Mouse (Mus musculus) cerebellum, postnatal 25 days (tissue): ENCODE results near the gene 1700028K03Rik.

Source experiments
- DNase-seq, 2 experiments: peaks; one replicate each; pipeline ENCODE4 v3.0.0; 2021; ENCODE audit warnings: mixed read lengths in 2 of 2

Gene 1700028K03Rik

DNA sequence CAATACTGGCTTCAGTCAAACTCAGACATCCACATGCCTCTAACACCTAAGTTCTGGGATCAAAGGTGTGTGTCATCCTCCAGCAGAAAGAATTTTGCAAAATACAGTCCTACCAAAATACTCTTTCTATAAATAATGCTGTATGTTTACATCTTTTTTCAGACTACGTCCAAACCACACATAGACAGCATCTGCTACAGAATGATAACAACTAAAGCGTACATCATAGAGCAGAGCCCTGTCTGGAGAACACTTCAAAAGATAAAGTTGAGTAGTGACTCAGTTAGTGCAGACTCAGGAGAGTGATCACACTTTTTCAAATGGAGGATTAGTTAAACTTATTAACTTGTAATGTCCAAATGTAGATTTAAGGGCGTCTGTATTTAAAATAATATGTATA is 13.4 kb downstream of the 1700028K03Rik start:
- DNase-seq: no peak

DNA sequence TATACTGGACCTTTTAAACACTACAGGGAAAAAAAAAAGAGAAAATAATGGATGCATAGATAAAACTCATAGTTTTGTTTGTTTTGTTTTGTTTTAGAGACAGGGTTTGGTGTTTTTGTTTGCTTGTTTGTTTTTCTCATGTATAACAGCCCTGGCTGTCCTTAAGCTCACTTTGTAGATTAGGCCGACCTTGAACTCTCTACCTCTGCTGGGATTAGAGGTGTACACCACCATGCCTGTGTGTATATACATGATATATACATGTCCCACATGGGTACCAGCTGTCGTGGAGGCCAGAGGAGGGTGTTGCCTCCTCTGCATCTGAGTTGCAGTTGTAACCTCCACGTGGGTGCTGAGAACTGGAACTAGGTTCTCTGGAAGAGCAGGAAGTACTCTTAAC is 13.9 kb downstream of the 1700028K03Rik start:
- no peak for DNase-seq

DNA sequence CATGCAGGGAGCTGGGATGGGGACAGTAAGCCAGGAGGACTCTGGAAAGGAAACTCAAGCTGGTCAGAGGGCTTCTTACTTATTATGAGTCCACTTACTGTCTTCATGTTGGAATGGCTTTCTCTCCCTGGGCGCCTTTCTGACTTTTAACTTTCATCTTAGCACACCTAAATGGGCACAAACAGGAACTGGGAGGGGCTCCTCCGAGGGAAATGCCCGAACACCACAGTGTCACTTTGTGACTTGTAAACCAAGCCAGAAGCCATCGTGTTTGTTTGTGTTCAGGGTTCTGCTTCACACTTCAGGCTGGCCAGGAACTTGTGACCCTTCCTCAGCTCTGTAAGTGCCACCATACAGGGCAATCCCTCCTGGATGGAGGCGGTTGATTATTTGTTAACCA is 19.8 kb downstream of the 1700028K03Rik start:
- no peak for DNase-seq

DNA sequence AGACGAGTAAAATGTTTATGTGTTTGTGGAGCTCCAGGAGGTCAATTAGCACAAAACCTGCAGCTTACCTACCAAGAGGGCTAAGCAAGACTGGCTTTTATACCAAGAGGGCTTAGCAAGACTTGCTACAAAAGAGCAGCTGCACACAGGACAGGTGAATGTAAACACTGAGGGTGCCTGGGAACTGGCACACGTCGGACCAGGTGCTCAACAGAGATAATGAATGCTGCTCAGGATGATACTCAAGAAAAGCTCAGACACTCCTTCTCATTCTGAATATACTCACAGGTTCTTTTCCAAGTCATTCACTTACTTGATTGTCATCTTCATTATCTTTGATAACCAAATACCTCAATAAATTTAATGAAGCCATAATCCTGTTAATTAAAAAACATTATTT is 22.5 kb downstream of the 1700028K03Rik start:
- no peak for DNase-seq

DNA sequence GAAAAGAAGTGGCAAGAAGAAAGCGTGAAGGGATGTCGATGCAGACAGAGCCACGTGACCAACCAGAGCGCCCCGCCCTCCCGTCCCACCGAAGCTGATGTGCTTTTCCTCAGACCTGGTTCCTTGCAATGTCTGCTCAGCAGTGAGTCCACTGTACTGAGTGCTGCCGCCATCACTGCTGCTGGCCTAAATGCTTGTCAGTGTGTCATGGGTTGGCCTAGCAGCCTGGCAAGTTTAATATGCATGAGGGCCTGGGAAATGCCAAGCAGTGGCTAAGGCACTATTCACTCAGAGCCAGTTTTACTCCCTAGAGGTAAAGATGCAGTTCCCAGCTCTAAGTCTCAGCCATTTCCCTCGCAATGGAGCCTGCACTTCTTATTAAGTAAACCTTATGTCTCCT is 34.6 kb downstream of the 1700028K03Rik start:
- no peak for DNase-seq

DNA sequence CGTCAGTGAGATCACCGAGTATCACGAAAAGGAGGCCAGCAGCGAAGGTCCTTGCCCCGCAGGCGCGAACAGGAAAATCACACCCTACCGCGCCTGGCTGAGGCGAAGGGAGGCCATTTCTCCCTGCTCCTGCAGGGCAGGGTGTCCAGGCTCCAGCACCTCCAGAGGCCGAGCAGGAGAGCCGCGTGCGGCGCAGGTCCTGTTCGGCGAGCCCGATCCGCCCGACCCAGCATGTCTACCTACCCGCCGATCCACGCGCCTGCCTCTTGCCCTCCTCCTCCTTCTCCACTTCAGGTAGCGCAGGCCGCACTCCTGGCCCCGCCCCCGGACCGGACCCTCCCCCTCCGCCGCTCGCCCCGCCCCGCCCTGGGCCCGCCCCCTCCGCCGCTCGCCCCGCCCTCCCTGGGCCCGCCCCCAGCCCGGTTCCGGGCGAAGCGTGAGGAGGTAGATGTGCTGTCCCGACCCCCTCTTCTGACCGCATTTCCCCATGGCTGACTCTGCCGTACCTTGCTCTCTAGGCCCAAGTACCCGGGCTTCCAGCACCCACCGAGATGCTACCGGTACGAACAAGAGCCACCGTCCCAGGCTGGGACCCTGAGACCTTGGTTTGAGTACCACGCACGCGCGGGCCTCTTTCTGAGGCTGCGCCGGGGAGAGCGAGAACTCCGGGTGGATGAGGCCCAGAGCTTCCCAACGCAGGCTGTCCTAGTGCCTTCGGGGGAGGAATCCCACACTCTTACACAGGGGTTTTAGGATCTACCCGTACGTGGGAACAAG is 63.0 kb downstream of the 1700028K03Rik start, which contains the start of the genes Rpap2 and Glmn:
Gene Rpap2 (plus strand): TSS at position 73 of the 777 bp plus-strand sequence.
Gene Glmn (minus strand): TSS at position 588 of the 777 bp plus-strand sequence.
- peak; percentile 94 to 95 for DNase-seq

DNA sequence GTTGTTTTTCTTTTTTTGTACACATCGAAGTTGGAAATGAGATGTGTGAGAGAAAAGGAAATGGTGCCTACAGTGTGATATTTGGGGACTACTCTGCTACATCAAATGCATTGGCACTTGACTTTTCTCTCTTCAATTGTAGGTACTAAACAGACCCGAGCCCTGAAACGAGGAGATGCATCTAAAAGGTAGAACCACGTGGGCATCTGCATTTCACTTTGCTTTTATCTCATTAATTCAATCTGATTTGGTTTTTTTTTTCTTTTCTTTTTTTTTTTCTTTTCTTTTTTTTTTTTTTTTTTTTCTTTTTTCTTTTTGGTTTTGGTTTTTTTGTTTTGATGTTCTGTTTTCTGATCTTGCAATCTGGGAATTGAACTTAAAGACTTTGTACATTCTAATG is 63.9 kb downstream of the 1700028K03Rik start:
- no peak for DNase-seq
